Mouse (Mus musculus) MEL (cell line): Measurements from ENCODE around the gene Gm9573. TPM values are rescaled to one million over a fixed set of nuclear protein-coding genes. Genes with fewer than 3 reads are reported as not detected.
A peak's percentile ranks its signal among the peaks of the same experiment; 100 is the strongest.

Source experiments
- DNase-seq: peaks from one replicate; pipeline ENCODE4 v3.0.0; 2011; ENCODE audit warnings: low read depth, low spot score
- H3K27ac ChIP-seq: 2 replicates; pipeline ENCODE4 v1.5.1; 2012; ENCODE audit warnings: low read depth, mild to moderate bottlenecking, control low read depth, low read length, moderate library complexity; ENCODE audit not compliant: control insufficient read depth
- H3K27me3 ChIP-seq, 2 experiments: fragments of 150-350 bp in 1 of 2; sonication (generic) in 1 of 2; 2 replicates each; pipeline ENCODE4 v1.6.1; 2012; ENCODE audit warnings: low read length in 2 of 2, mild to moderate bottlenecking in 2 of 2, improper control_type of control experiment in 1 of 2, moderate library complexity in 1 of 2; ENCODE audit not compliant: insufficient read depth in 2 of 2, control insufficient read depth in 1 of 2
- H3K36me3 ChIP-seq, 2 experiments: 2 replicates each; pipeline ENCODE4 v1.6.1; 2012 to 2014; ENCODE audit warnings: low read length in 2 of 2, improper control_type of control experiment in 1 of 2, inconsistent platforms in 1 of 2, mild to moderate bottlenecking in 1 of 2; ENCODE audit not compliant: insufficient read depth in 2 of 2, control insufficient read depth in 1 of 2
- H3K4me1 ChIP-seq, 2 experiments: fragments of 150-350 bp in 1 of 2; sonication (generic) in 1 of 2; 2 replicates each; pipeline ENCODE4 v1.6.1; 2012; ENCODE audit warnings: low read length in 2 of 2, improper control_type of control experiment in 1 of 2, mild to moderate bottlenecking in 1 of 2; ENCODE audit not compliant: insufficient read depth in 2 of 2, control insufficient read depth in 1 of 2
- H3K4me3 ChIP-seq, 2 experiments: fragments of 150-350 bp in 1 of 2; sonication (generic) in 1 of 2; 2 replicates each; pipeline ENCODE4 v1.5.1; 2012; ENCODE audit warnings: low read depth in 2 of 2, low read length in 2 of 2, mild to moderate bottlenecking in 2 of 2, moderate library complexity in 2 of 2, control low read depth in 1 of 2, improper control_type of control experiment in 1 of 2; ENCODE audit not compliant: control insufficient read depth in 1 of 2, insufficient read depth in 1 of 2
- H3K79me2 ChIP-seq: 2 replicates; pipeline ENCODE4 v1.6.1; 2012; ENCODE audit warnings: mild to moderate bottlenecking, low read length, moderate library complexity; ENCODE audit not compliant: control insufficient read depth, poor library complexity, insufficient read depth
- H3K9ac ChIP-seq: 2 replicates; pipeline ENCODE4 v1.6.1; 2012; ENCODE audit warnings: low read depth, mild to moderate bottlenecking, control low read depth, low read length, moderate library complexity; ENCODE audit not compliant: control insufficient read depth, poor library complexity, severe bottlenecking
- H3K9me3 ChIP-seq: fragments of 150-350 bp; sonication (generic); replicated peaks from 2 replicates; pipeline ENCODE4 v1.6.1; 2012; ENCODE audit warnings: mild to moderate bottlenecking, low read length, improper control_type of control experiment, moderate library complexity; ENCODE audit not compliant: insufficient read depth
- BHLHE40 ChIP-seq: IDR thresholded peaks from 2 replicates; pipeline ENCODE4 v1.6.1; 2012; ENCODE audit warnings: low read depth, mild to moderate bottlenecking, inconsistent platforms, low read length, improper control_type of control experiment, borderline replicate concordance
- CHD1 ChIP-seq: IDR thresholded peaks from 2 replicates; pipeline ENCODE4 v1.6.1; 2012; ENCODE audit warnings: low read depth, mild to moderate bottlenecking, inconsistent platforms, low read length, improper control_type of control experiment
- CTCF ChIP-seq, 3 experiments: IDR thresholded peaks in 2 of 3; conservative IDR thresholded peaks in 1 of 3; 2 replicates each; pipeline ENCODE4 v1.5.1; 2011 to 2012; ENCODE audit warnings: low read length in 3 of 3, low read depth in 2 of 3, mild to moderate bottlenecking in 2 of 3, improper control_type of control experiment in 1 of 3, inconsistent platforms in 1 of 3, mixed read lengths in 1 of 3, moderate library complexity in 1 of 3; ENCODE audit not compliant: control insufficient read depth in 1 of 3, insufficient read depth in 1 of 3, poor library complexity in 1 of 3, severe bottlenecking in 1 of 3
- E2F4 ChIP-seq: IDR thresholded peaks from 2 replicates; pipeline ENCODE4 v1.6.1; 2011; ENCODE audit warnings: low read depth, low read length, improper control_type of control experiment, borderline replicate concordance
- ELF1 ChIP-seq: IDR thresholded peaks from 2 replicates; pipeline ENCODE4 v1.6.1; 2014; ENCODE audit warnings: low read depth, mild to moderate bottlenecking, inconsistent platforms, low read length, improper control_type of control experiment, moderate library complexity
- EP300 ChIP-seq, 2 experiments: IDR thresholded peaks; 2 replicates each; pipeline ENCODE4 v1.6.1; 2011; ENCODE audit warnings: improper control_type of control experiment in 2 of 2, low read length in 2 of 2, low read depth in 1 of 2, mild to moderate bottlenecking in 1 of 2
- GATA1 ChIP-seq: IDR thresholded peaks from 2 replicates; pipeline ENCODE4 v1.6.1; 2011; ENCODE audit warnings: low read depth, low read length, improper control_type of control experiment
- JUND ChIP-seq: IDR thresholded peaks from 2 replicates; pipeline ENCODE4 v1.6.1; 2011; ENCODE audit warnings: low read depth, mild to moderate bottlenecking, improper control_type of control experiment, low read length
- MAFK ChIP-seq: IDR thresholded peaks from 2 replicates; pipeline ENCODE4 v1.6.1; 2011; ENCODE audit warnings: low read depth, mild to moderate bottlenecking, low read length, improper control_type of control experiment, borderline replicate concordance
- MAZ ChIP-seq: IDR thresholded peaks from 2 replicates; pipeline ENCODE4 v1.6.1; 2012; ENCODE audit warnings: low read depth, mild to moderate bottlenecking, inconsistent platforms, low read length, improper control_type of control experiment
- MEF2A ChIP-seq: IDR thresholded peaks from 2 replicates; pipeline ENCODE4 v1.6.1; 2014; ENCODE audit warnings: low read depth, mild to moderate bottlenecking, inconsistent platforms, low read length, improper control_type of control experiment; ENCODE audit not compliant: poor library complexity, insufficient replicate concordance, severe bottlenecking; ENCODE audit errors: extremely low read depth
- MXI1 ChIP-seq: IDR thresholded peaks from 2 replicates; pipeline ENCODE4 v1.6.1; 2011; ENCODE audit warnings: mild to moderate bottlenecking, low read depth, low read length, improper control_type of control experiment
- MYB ChIP-seq: IDR thresholded peaks from 2 replicates; pipeline ENCODE4 v1.6.1; 2011; ENCODE audit warnings: mild to moderate bottlenecking, low read depth, low read length, improper control_type of control experiment
- NELFE ChIP-seq: IDR thresholded peaks from 2 replicates; pipeline ENCODE4 v1.6.1; 2011; ENCODE audit warnings: low read depth, low read length, improper control_type of control experiment
- POLR2A ChIP-seq, 2 experiments: IDR thresholded peaks; 2 replicates each; pipeline ENCODE4 v1.6.1; 2011 to 2012; ENCODE audit warnings: low read length in 2 of 2, mild to moderate bottlenecking in 2 of 2, control low read depth in 1 of 2, improper control_type of control experiment in 1 of 2, low read depth in 1 of 2, moderate library complexity in 1 of 2; ENCODE audit not compliant: control insufficient read depth in 1 of 2, insufficient read depth in 1 of 2, poor library complexity in 1 of 2
- POLR2AphosphoS2 ChIP-seq: IDR thresholded peaks from 2 replicates; pipeline ENCODE4 v1.6.1; 2011; ENCODE audit warnings: low read length, improper control_type of control experiment
- RCOR1 ChIP-seq: IDR thresholded peaks from 2 replicates; pipeline ENCODE4 v1.6.1; 2012; ENCODE audit warnings: low read depth, mild to moderate bottlenecking, inconsistent platforms, low read length, improper control_type of control experiment
- TBP ChIP-seq: IDR thresholded peaks from 2 replicates; pipeline ENCODE4 v1.8.0; 2011; ENCODE audit warnings: low read depth, low read length, improper control_type of control experiment
- USF1 ChIP-seq: IDR thresholded peaks from 2 replicates; pipeline ENCODE4 v1.6.1; 2014; ENCODE audit warnings: low read depth, mild to moderate bottlenecking, inconsistent platforms, low read length, improper control_type of control experiment, moderate library complexity
- ZC3H11A ChIP-seq: IDR thresholded peaks from 2 replicates; pipeline ENCODE4 v1.6.1; 2012; ENCODE audit warnings: low read depth, mild to moderate bottlenecking, inconsistent platforms, low read length, improper control_type of control experiment
- ZKSCAN1 ChIP-seq: IDR thresholded peaks from 2 replicates; pipeline ENCODE4 v1.6.1; 2012; ENCODE audit warnings: low read depth, mild to moderate bottlenecking, inconsistent platforms, low read length, improper control_type of control experiment, moderate library complexity
- ZNF384 ChIP-seq: IDR thresholded peaks from 2 replicates; pipeline ENCODE4 v1.6.1; 2012; ENCODE audit warnings: low read depth, mild to moderate bottlenecking, inconsistent platforms, low read length, improper control_type of control experiment
- polyA plus RNA-seq, 2 experiments: library from polyadenylated mRNA; stranded (reverse) in 1 of 2; unstranded in 1 of 2; fragments of >175 nt in 1 of 2; fragments of >200 nt in 1 of 2; gene quantifications; 2 replicates each; pipeline versions ENCODE4 v1.2.1 to v1.2.4; 2012; ENCODE audit warnings: low replicate concordance in 2 of 2, low read depth in 1 of 2; ENCODE audit not compliant: insufficient read length in 2 of 2, insufficient read depth in 1 of 2, missing spikeins in 1 of 2
- total RNA-seq: library from RNA; depleted of rRNA; stranded (reverse); fragments of 300-350 nt; gene quantifications from 2 replicates; pipeline ENCODE4 v1.2.3, GENCODE M21; 2012

The Gm9573 gene
- total and polyA plus RNA-seq, 3 experiments, result not detected

DNA sequence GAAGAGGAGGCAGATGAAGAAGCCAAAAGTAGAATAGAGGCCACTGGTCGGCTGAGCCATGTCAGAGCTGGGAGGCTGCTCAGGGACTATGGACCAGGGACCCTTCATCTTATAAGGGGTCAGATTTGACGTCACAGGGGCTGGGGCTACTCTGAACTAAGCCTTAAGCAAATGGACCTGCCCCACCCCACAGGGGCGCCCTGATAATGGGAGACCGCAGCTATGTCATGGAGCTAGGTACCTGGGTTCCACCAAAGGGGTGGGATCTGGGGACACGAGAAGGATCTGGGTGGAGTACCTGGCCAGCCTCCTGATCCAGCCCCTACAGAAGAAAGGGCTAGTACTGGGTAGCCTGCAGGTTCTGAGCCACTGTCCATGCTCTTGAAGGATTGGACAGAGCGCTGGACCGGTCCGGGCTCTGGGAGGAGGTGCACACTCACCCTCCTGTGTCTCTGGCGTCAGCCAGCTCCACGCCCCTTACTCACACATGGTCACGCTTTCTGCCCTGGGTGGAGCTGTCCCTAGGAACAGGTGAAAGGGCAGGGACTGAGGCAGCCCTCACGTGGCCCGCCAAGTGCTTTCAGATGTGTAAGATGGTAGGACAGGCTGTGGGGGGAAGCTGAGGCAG is 17.3 kb upstream of the Gm9573 start, which contains the start of gene Mucl3:
TSS of gene Mucl3 (minus strand) at position 87 of the 628 bp plus-strand sequence.
- peaks cover 0 to 10% of the 10 kb centered on the region in 2 experiments; a peak in 2 of 4 replicates for H3K4me1 ChIP-seq
- peaks cover 0 to 11% of the 10 kb centered on the region in 2 experiments for H3K27me3 ChIP-seq
- TF ChIP-seq MAFK, result no peak
- TF ChIP-seq POLR2A (IDR thresholded peaks at IDR 0.05; ENCODE audit: control insufficient read depth in 1 of 2, insufficient read depth in 1 of 2, low read depth in 1 of 2, low read length in 2 of 2, poor library complexity in 1 of 2), result no peak
- TF ChIP-seq RCOR1, result no peak
- TF ChIP-seq MEF2A, result no peak
- no peak for TF ChIP-seq POLR2AphosphoS2
- no peak for TF ChIP-seq TBP
- TF ChIP-seq EP300 (IDR thresholded peaks at IDR 0.05; ENCODE audit: low read depth in 1 of 2, low read length in 2 of 2), result no peak
- TF ChIP-seq ZKSCAN1, result no peak
- no peak for TF ChIP-seq CHD1
- no peak for TF ChIP-seq GATA1
- TF ChIP-seq JUND, result no peak
- TF ChIP-seq ELF1, result no peak
- no peak for TF ChIP-seq ZC3H11A
- TF ChIP-seq NELFE, result no peak
- no peak for TF ChIP-seq MXI1
- no peaks in the 10 kb centered on the region for H3K9me3 ChIP-seq
- H3K9ac ChIP-seq, result no peak within 1 kb of the TSS
- H3K79me2 ChIP-seq, result no peaks in the 10 kb centered on the region
- H3K4me3 ChIP-seq, result no peak within 1 kb of the TSS
- no peak within 1 kb of the TSS for H3K27ac ChIP-seq
- H3K36me3 ChIP-seq, result peaks cover 0 to 7% of the 10 kb centered on the region in 2 experiments; a peak in 1 of 4 replicates
- no peak for DNase-seq

GRCm38 (mm10) chr17:35639352-35639751 is 12.9 kb upstream of the Gm9573 start:
- Histone ChIP-seq H3K9ac (peak overlapping the region; percentile 42; the same call in 1 of the 2 replicates), H3K27me3 (peaks cover 0 to 9% of the 10 kb centered on the region in 2 experiments), H3K9me3 (no peaks in the 10 kb centered on the region), H3K79me2 (no peaks in the 10 kb centered on the region), H3K4me1 (peaks cover 0 to 17% of the 10 kb centered on the region in 2 experiments; a peak in 2 of 4 replicates), H3K36me3 (peaks cover 0 to 11% of the 10 kb centered on the region in 2 experiments; a peak in 2 of 4 replicates), H3K27ac (no peak overlapping the region), H3K4me3 (peak overlapping the region; percentile 34 to 46; a peak in 3 of 4 replicates)
- TF ChIP-seq CTCF (IDR thresholded peaks at IDR 0.05 in 2 of 3, conservative IDR thresholded peaks at IDR 0.05 in 1 of 3; ENCODE audit: control insufficient read depth in 1 of 3, insufficient read depth in 1 of 3, low read depth in 2 of 3, low read length in 3 of 3, poor library complexity in 1 of 3, severe bottlenecking in 1 of 3) (no peak), E2F4 (no peak), MAZ (no peak), ZC3H11A (no peak), USF1 (no peak), MXI1 (no peak), ZNF384 (0 out of 2 replicates have a peak, but pooled peaks have one; percentile 24), MYB (no peak), POLR2A (IDR thresholded peaks at IDR 0.05; ENCODE audit: control insufficient read depth in 1 of 2, insufficient read depth in 1 of 2, low read depth in 1 of 2, low read length in 2 of 2, poor library complexity in 1 of 2) (no peak), GATA1 (0 out of 2 replicates have a peak, but pooled peaks have one; percentile 13), BHLHE40 (no peak)
- peak; percentile 21 for DNase-seq
